Mouse (Mus musculus) T-helper 17 cell (primary cell): Measurements from ENCODE around the gene Gm13697.

Experiments
- in situ Hi-C, 2 experiments: fragments of 300-600 bp; cut with MboI, MseI; formaldehyde crosslinking; loops; 1 replicate in 1 of 2; 2 replicates in 1 of 2; pipeline ENCODE4 v1.15.1; 2025; ENCODE audit warnings: high pct_unique_total_duplicates in 2 of 2

Gene Gm13697

GRCm38 (mm10) chr2:84025217-84025616, 40.7 kb downstream of the Gm13697 start:
- in situ Hi-C loops, result no loop called here

GRCm38 (mm10) chr2:84032505-84032904, 48.0 kb downstream of the Gm13697 start:
- in situ Hi-C loops, result no loop called here

GRCm38 (mm10) chr2:84035997-84036396, 51.5 kb downstream of the Gm13697 start:
- in situ Hi-C loops, result no loop called here
